Mouse (Mus musculus) midbrain, postnatal 0 days (tissue): ENCODE data around the gene Slc2a2. TPM values are rescaled to one million over a fixed set of nuclear protein-coding genes. Genes with fewer than 3 reads are reported as not detected.
A peak's percentile ranks its signal among the peaks of the same experiment; 100 is the strongest.

Source experiments
- ATAC-seq: fragments of 200-750 bp; cut with Nextera tagmentation; 2 replicates; pipeline ENCODE4 v1.8.0; 2017; ENCODE audit warnings: moderate number of reproducible peaks, mild to moderate bottlenecking, moderate TSS enrichment, moderate library complexity; ENCODE audit not compliant: low FRiP score
- DNase-seq: peaks from one replicate; pipeline ENCODE4 v3.0.0-alpha.2; 2015; ENCODE audit warnings: low spot score
- H3K27ac ChIP-seq: fragments of 300-500 bp; sonication (generic); 2 replicates; pipeline ENCODE4 v1.5.1; 2014; ENCODE audit warnings: low read depth, mild to moderate bottlenecking, low read length, mixed read lengths
- H3K27me3 ChIP-seq: fragments of 300-500 bp; sonication (generic); 2 replicates; pipeline ENCODE4 v1.6.1; 2014; ENCODE audit warnings: low read length, control low read depth, mixed read lengths; ENCODE audit not compliant: insufficient read depth
- H3K36me3 ChIP-seq: fragments of 300-500 bp; sonication (generic); 2 replicates; pipeline ENCODE4 v1.6.1; 2014; ENCODE audit warnings: low read length, control low read depth, mixed read lengths; ENCODE audit not compliant: insufficient read depth
- H3K4me1 ChIP-seq: fragments of 300-500 bp; sonication (generic); 2 replicates; pipeline ENCODE4 v1.6.1; 2014; ENCODE audit warnings: mild to moderate bottlenecking, control low read depth, antibody characterized with exemption, low read length, mixed read lengths; ENCODE audit not compliant: insufficient read depth
- H3K4me2 ChIP-seq: fragments of 300-500 bp; sonication (generic); 2 replicates; pipeline ENCODE4 v1.6.1; 2014; ENCODE audit warnings: low read depth, mild to moderate bottlenecking, low read length, mixed read lengths; ENCODE audit not compliant: poor library complexity, severe bottlenecking
- H3K4me3 ChIP-seq: fragments of 300-500 bp; sonication (generic); 2 replicates; pipeline ENCODE4 v1.5.1; 2014; ENCODE audit warnings: low read depth, mild to moderate bottlenecking, low read length, moderate library complexity
- H3K9ac ChIP-seq: fragments of 300-500 bp; sonication (generic); replicated peaks from 2 replicates; pipeline ENCODE4 v1.6.1; 2014; ENCODE audit warnings: mild to moderate bottlenecking, low read length, moderate library complexity, mixed read lengths; ENCODE audit not compliant: poor library complexity, severe bottlenecking
- H3K9me3 ChIP-seq: fragments of 300-500 bp; sonication (generic); 2 replicates; pipeline ENCODE4 v1.6.1; 2016; ENCODE audit warnings: low read length, control low read depth
- CTCF ChIP-seq: IDR thresholded peaks from 2 replicates; pipeline ENCODE4 v1.5.1; 2016; ENCODE audit warnings: antibody characterized with exemption, mild to moderate bottlenecking
- WGBS: fragments of 180-500 bp; shearing (Covaris S2); extraction: QIAGEN DNeasy Blood & Tissue Kit; methylation state at CpG from one replicate; pipeline ENCODE4 v1.1.7; 2014; 5-methylcytosine and 5-hydroxymethylcytosine counted together
- polyA plus RNA-seq: library from polyadenylated mRNA; unstranded; fragments of >200 nt; fragmentation: Nextera tagmentation; extraction: Ambion mirVana; gene quantifications from 2 replicates; pipeline ENCODE4 v1.2.1, GENCODE M21; 2015
- total RNA-seq: library from RNA; depleted of rRNA; stranded (reverse); fragments of >200 nt; gene quantifications from 2 replicates; pipeline ENCODE4 v1.2.3, GENCODE M21; 2014

The Slc2a2 gene
- total and polyA plus RNA-seq, 2 experiments from 2014 or later, result not detected

- H3K4me3 ChIP-seq, result no peak overlapping the region
- H3K4me2 ChIP-seq, result no peak overlapping the region
- no peak overlapping the region for H3K27ac ChIP-seq
- DNase-seq, result no peak
- H3K36me3 ChIP-seq, result no peaks in the 10 kb centered on the region
- H3K9ac ChIP-seq, result no peak overlapping the region
- no peak for ATAC-seq
- 64% methylated on average over 4 of the region's 4 CpGs for WGBS
- H3K27me3 ChIP-seq, result no peaks in the 10 kb centered on the region
- H3K9me3 ChIP-seq, result no peaks in the 10 kb centered on the region
- no peaks in the 10 kb centered on the region for H3K4me1 ChIP-seq
- no peak for TF ChIP-seq CTCF
Observed at GRCm38 (mm10) chr3:28699601-28700000, 1.9 kb downstream of the Slc2a2 start.

GRCm38 (mm10) chr3:28705522-28706137 lies 7.9 kb downstream of the Slc2a2 start:
- H3K4me1 ChIP-seq, result no peaks in the 10 kb centered on the region
- no peak for ATAC-seq
- H3K36me3 ChIP-seq, result no peaks in the 10 kb centered on the region
- no peak overlapping the region for H3K9ac ChIP-seq
- H3K27me3 ChIP-seq, result no peaks in the 10 kb centered on the region
- no peaks in the 10 kb centered on the region for H3K9me3 ChIP-seq
- no peak for TF ChIP-seq CTCF
- no peak for DNase-seq
- no peak overlapping the region for H3K4me2 ChIP-seq
- no peak overlapping the region for H3K4me3 ChIP-seq
- WGBS, result 64% methylated on average over 10 of the region's 10 CpGs
- H3K27ac ChIP-seq, result no peak overlapping the region

GRCm38 (mm10) chr3:28706736-28707135 lies 9.0 kb downstream of the Slc2a2 start:
- H3K36me3 ChIP-seq, result no peaks in the 10 kb centered on the region
- H3K27me3 ChIP-seq, result no peaks in the 10 kb centered on the region
- H3K9ac ChIP-seq, result no peak overlapping the region
- no peak overlapping the region for H3K4me2 ChIP-seq
- H3K27ac ChIP-seq, result no peak overlapping the region
- H3K9me3 ChIP-seq, result no peaks in the 10 kb centered on the region
- DNase-seq (no peak), ATAC-seq (no peak)
- no peak for TF ChIP-seq CTCF
- H3K4me3 ChIP-seq, result no peak overlapping the region
- WGBS, result 90% methylated on average over 4 of the region's 4 CpGs
- H3K4me1 ChIP-seq, result no peaks in the 10 kb centered on the region

GRCm38 (mm10) chr3:28709740-28710139 lies 12.0 kb downstream of the Slc2a2 start:
- no peak overlapping the region for H3K27ac ChIP-seq
- no peak overlapping the region for H3K4me3 ChIP-seq
- no peaks in the 10 kb centered on the region for H3K4me1 ChIP-seq
- no peak overlapping the region for H3K9ac ChIP-seq
- H3K27me3 ChIP-seq, result no peaks in the 10 kb centered on the region
- no peaks in the 10 kb centered on the region for H3K9me3 ChIP-seq
- WGBS, result 78% methylated on average over 1 of the region's 1 CpGs
- peak; percentile 44 for TF ChIP-seq CTCF
- ATAC-seq, result no peak
- no peak for DNase-seq
- no peaks in the 10 kb centered on the region for H3K36me3 ChIP-seq
- no peak overlapping the region for H3K4me2 ChIP-seq

GRCm38 (mm10) chr3:28713913-28714698 lies 16.4 kb downstream of the Slc2a2 start:
- no peak overlapping the region for H3K9ac ChIP-seq
- H3K4me2 ChIP-seq, result no peak overlapping the region
- H3K27me3 ChIP-seq, result no peaks in the 10 kb centered on the region
- DNase-seq (no peak), ATAC-seq (no peak)
- no peak for TF ChIP-seq CTCF
- no peaks in the 10 kb centered on the region for H3K36me3 ChIP-seq
- 83% methylated on average over 7 of the region's 7 CpGs for WGBS
- H3K4me3 ChIP-seq, result no peak overlapping the region
- H3K9me3 ChIP-seq, result no peaks in the 10 kb centered on the region
- H3K4me1 ChIP-seq, result no peaks in the 10 kb centered on the region
- no peak overlapping the region for H3K27ac ChIP-seq

- DNase-seq (no peak), ATAC-seq (no peak)
- H3K9ac ChIP-seq, result no peak overlapping the region
- H3K4me3 ChIP-seq, result no peak overlapping the region
- 88% methylated on average over 2 of the region's 2 CpGs for WGBS
- no peak overlapping the region for H3K4me2 ChIP-seq
- H3K36me3 ChIP-seq, result no peaks in the 10 kb centered on the region
- no peaks in the 10 kb centered on the region for H3K4me1 ChIP-seq
- no peaks in the 10 kb centered on the region for H3K9me3 ChIP-seq
- no peak overlapping the region for H3K27ac ChIP-seq
- TF ChIP-seq CTCF, result no peak
- H3K27me3 ChIP-seq, result no peaks in the 10 kb centered on the region
Observed at GRCm38 (mm10) chr3:28718521-28718920, 20.8 kb downstream of the Slc2a2 start.
